Mouse (Mus musculus): Measurements from ENCODE around the gene Armc12. TPM values are rescaled to one million over a fixed set of nuclear protein-coding genes. Genes with fewer than 3 reads are reported as not detected.
A peak's percentile ranks its signal among the peaks of the same experiment; 100 is the strongest.

Armc12 gene
- polyA plus RNA-seq, 1 experiment from 2014 or later, result not detected

- ATAC-seq, result no peak
- Histone ChIP-seq H3K9ac (replicated peaks; ENCODE audit: low read depth, low read length) (no peak overlapping the region), H3K36me3 (ENCODE audit: control insufficient read depth, insufficient read depth) (no peaks in the 10 kb centered on the region), H3K4me3 (replicated peaks; ENCODE audit: low read length) (no peak overlapping the region), H3K27me3 (replicated peaks; ENCODE audit: control insufficient read depth, insufficient read depth, low read length) (peaks cover 3% of the 10 kb centered on the region; the same call in 1 of the 2 replicates), H3K4me1 (replicated peaks; ENCODE audit: control insufficient read depth, insufficient read depth, low read length) (peaks cover 5% of the 10 kb centered on the region; the same call in 1 of the 2 replicates), H3K27ac (ENCODE audit: low read length) (no peak overlapping the region), H3K9me3 (ENCODE audit: control insufficient read depth, low read length) (no peaks in the 10 kb centered on the region), H3K4me2 (ENCODE audit: low read length) (no peak overlapping the region)
- WGBS, result 37% methylated on average over 9 of the region's 9 CpGs
These were observed 18.7 kb upstream of the Armc12 start for GRCm38 (mm10) chr17:28511616-28512541.

GRCm38 (mm10) chr17:28512696-28513095 is 17.9 kb upstream of the Armc12 start:
- 53% methylated on average over 6 of the region's 6 CpGs for WGBS
- H3K4me1 ChIP-seq (replicated peaks; ENCODE audit: control insufficient read depth, insufficient read depth, low read length), result peaks cover 11% of the 10 kb centered on the region
- no peak overlapping the region for H3K9ac ChIP-seq (replicated peaks; ENCODE audit: low read depth, low read length)
- no peaks in the 10 kb centered on the region for H3K36me3 ChIP-seq (ENCODE audit: control insufficient read depth, insufficient read depth)
- ATAC-seq, result no peak
- no peak overlapping the region for H3K4me2 ChIP-seq (ENCODE audit: low read length)
- no peak overlapping the region for H3K4me3 ChIP-seq (replicated peaks; ENCODE audit: low read length)
- no peak overlapping the region for H3K27ac ChIP-seq (ENCODE audit: low read length)
- peaks cover 3% of the 10 kb centered on the region; the same call in 1 of the 2 replicates for H3K27me3 ChIP-seq (replicated peaks; ENCODE audit: control insufficient read depth, insufficient read depth, low read length)
- H3K9me3 ChIP-seq (ENCODE audit: control insufficient read depth, low read length), result no peaks in the 10 kb centered on the region

DNA sequence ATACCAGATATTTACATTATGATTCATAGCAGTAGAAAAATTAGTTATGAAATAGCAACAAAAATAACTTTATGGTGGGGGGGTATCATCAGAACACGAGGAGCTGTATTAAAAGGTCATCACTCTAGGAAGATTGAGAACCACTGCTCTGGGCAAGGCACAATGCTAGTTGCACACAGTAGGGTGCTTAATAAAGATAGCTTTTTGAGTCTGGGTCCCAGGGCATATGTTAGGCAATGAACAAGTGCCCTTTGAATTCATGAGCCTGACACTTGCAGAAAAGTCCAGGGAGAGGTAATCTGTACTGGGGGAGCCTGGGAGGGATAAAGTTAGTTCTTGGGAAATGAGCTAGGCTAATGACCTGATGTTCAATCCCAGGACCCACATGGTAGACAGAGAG is 17.3 kb upstream of the Armc12 start:
- peaks cover 3% of the 10 kb centered on the region; the same call in 1 of the 2 replicates for H3K27me3 ChIP-seq (replicated peaks; ENCODE audit: control insufficient read depth, insufficient read depth, low read length)
- H3K27ac ChIP-seq (ENCODE audit: low read length), result no peak overlapping the region
- H3K36me3 ChIP-seq (ENCODE audit: control insufficient read depth, insufficient read depth), result no peaks in the 10 kb centered on the region
- H3K9ac ChIP-seq (replicated peaks; ENCODE audit: low read depth, low read length), result no peak overlapping the region
- ATAC-seq, result no peak
- H3K9me3 ChIP-seq (ENCODE audit: control insufficient read depth, low read length), result no peaks in the 10 kb centered on the region
- H3K4me3 ChIP-seq (replicated peaks; ENCODE audit: low read length), result no peak overlapping the region
- no peak overlapping the region for H3K4me2 ChIP-seq (ENCODE audit: low read length)
- peaks cover 16% of the 10 kb centered on the region for H3K4me1 ChIP-seq (replicated peaks; ENCODE audit: control insufficient read depth, insufficient read depth, low read length)
- 79% methylated on average over 1 of the region's 1 CpGs for WGBS

- whole genome bisulfite sequencing, result 63% methylated on average over 7 of the region's 7 CpGs
- ATAC-seq, result no peak
These were observed 16.8 kb upstream of the Armc12 start for GRCm38 (mm10) chr17:28513844-28514243.

DNA sequence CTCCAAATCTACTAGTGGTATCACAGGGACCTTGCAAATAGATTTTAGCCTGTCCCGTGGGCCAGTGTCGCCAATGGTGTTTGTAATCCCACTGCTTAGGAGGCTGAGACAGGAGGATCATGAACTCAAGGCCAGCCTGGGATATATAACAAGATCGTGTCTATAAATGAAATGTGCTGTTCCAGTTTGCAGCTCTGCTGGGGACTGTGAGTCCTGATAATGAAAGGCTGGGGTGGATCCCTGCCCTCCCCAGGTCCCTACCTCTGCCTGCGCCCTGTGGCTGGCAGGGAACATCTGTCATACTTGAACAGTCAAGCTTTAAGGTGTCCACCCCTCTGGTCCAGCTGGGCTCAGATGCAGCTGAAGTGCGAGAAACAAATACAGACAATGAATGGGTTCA is 16.1 kb upstream of the Armc12 start:
- no peaks in the 10 kb centered on the region for H3K9me3 ChIP-seq (ENCODE audit: control insufficient read depth, low read length)
- WGBS, result 71% methylated on average over 5 of the region's 5 CpGs
- peaks cover 20% of the 10 kb centered on the region for H3K4me1 ChIP-seq (replicated peaks; ENCODE audit: control insufficient read depth, insufficient read depth, low read length)
- no peaks in the 10 kb centered on the region for H3K36me3 ChIP-seq (ENCODE audit: control insufficient read depth, insufficient read depth)
- no peak for ATAC-seq
- no peak overlapping the region for H3K4me3 ChIP-seq (replicated peaks; ENCODE audit: low read length)
- H3K27me3 ChIP-seq (replicated peaks; ENCODE audit: control insufficient read depth, insufficient read depth, low read length), result peaks cover 3% of the 10 kb centered on the region; the same call in 1 of the 2 replicates
- no peak overlapping the region for H3K9ac ChIP-seq (replicated peaks; ENCODE audit: low read depth, low read length)
- no peak overlapping the region for H3K27ac ChIP-seq (ENCODE audit: low read length)
- no peak overlapping the region for H3K4me2 ChIP-seq (ENCODE audit: low read length)

More at GRCm38 (mm10) chr17:28513844-28514243, 16.8 kb upstream of the Armc12 start:
- Histone ChIP-seq H3K9ac (replicated peaks; ENCODE audit: low read depth, low read length) (no peak overlapping the region), H3K36me3 (ENCODE audit: control insufficient read depth, insufficient read depth) (no peaks in the 10 kb centered on the region), H3K4me1 (replicated peaks; ENCODE audit: control insufficient read depth, insufficient read depth, low read length) (peaks cover 20% of the 10 kb centered on the region), H3K27ac (ENCODE audit: low read length) (no peak overlapping the region), H3K4me3 (replicated peaks; ENCODE audit: low read length) (no peak overlapping the region), H3K27me3 (replicated peaks; ENCODE audit: control insufficient read depth, insufficient read depth, low read length) (peaks cover 3% of the 10 kb centered on the region; the same call in 1 of the 2 replicates), H3K9me3 (ENCODE audit: control insufficient read depth, low read length) (no peaks in the 10 kb centered on the region), H3K4me2 (ENCODE audit: low read length) (no peak overlapping the region)

GRCm38 (mm10) chr17:28515431-28516341 is 14.9 kb upstream of the Armc12 start:
- Histone ChIP-seq H3K27ac (ENCODE audit: low read length) (no peak overlapping the region), H3K9ac (replicated peaks; ENCODE audit: low read depth, low read length) (no peak overlapping the region), H3K27me3 (replicated peaks; ENCODE audit: control insufficient read depth, insufficient read depth, low read length) (peaks cover 3% of the 10 kb centered on the region; the same call in 1 of the 2 replicates), H3K9me3 (ENCODE audit: control insufficient read depth, low read length) (no peaks in the 10 kb centered on the region), H3K4me2 (ENCODE audit: low read length) (no peak overlapping the region), H3K4me1 (replicated peaks; ENCODE audit: control insufficient read depth, insufficient read depth, low read length) (peaks cover 20% of the 10 kb centered on the region), H3K36me3 (ENCODE audit: control insufficient read depth, insufficient read depth) (no peaks in the 10 kb centered on the region), H3K4me3 (replicated peaks; ENCODE audit: low read length) (no peak overlapping the region)
- 72% methylated on average over 10 of the region's 10 CpGs for WGBS
- no peak for ATAC-seq

DNA sequence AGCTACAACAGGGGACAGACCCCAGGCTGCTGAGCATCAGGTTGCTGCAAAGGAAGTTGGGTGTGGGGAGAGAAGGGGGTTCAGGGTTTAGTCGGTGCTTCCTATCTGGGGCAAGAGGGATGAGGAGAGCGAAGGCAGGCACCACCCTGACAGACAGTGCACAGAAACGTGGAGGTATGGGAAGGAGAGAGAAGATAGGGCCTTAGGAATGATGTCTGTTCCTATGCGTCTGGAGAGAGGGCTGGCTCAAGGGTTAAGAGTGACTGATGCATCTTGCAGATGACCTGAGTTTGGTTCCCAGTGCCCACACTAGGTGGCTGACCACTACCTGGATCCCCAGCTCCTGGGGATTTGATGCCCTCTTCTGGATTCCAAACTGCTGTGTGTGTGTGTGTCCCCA is 13.7 kb upstream of the Armc12 start:
- no peak for ATAC-seq
- no peak overlapping the region for H3K27ac ChIP-seq (ENCODE audit: low read length)
- 76% methylated on average over 4 of the region's 4 CpGs for WGBS
- H3K9me3 ChIP-seq (ENCODE audit: control insufficient read depth, low read length), result no peaks in the 10 kb centered on the region
- H3K9ac ChIP-seq (replicated peaks; ENCODE audit: low read depth, low read length), result no peak overlapping the region
- H3K4me2 ChIP-seq (ENCODE audit: low read length), result no peak overlapping the region
- H3K36me3 ChIP-seq (ENCODE audit: control insufficient read depth, insufficient read depth), result no peaks in the 10 kb centered on the region
- H3K27me3 ChIP-seq (replicated peaks; ENCODE audit: control insufficient read depth, insufficient read depth, low read length), result no peaks in the 10 kb centered on the region; the same call in 1 of the 2 replicates
- peaks cover 17% of the 10 kb centered on the region for H3K4me1 ChIP-seq (replicated peaks; ENCODE audit: control insufficient read depth, insufficient read depth, low read length)
- H3K4me3 ChIP-seq (replicated peaks; ENCODE audit: low read length), result no peak overlapping the region

DNA sequence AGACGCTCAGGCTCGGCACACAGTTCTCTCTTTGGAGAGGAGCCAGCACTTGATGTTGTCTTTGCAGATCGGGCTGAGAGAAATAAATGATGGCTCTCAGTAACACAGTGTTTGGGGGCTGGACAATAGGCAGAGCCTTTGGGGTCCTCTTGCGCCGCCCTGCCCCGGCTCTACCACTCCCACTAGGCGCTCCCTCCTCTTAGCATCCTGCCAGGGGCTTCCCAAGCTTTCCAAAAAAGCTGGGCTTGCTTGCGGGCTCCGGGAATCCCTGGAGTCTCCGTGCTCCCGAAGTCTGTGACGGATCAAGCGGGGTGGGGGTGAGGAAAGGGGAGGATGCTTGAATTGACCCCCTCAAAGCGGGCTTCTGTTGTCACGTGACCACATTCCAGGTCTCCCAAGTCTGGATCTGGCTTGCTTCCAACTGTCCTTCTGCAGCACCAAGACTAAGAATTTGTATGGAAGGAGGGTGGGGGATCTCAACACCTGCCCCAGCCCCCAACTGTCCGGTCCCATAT is 13.1 kb upstream of the Armc12 start, which contains the start of gene Fkbp5:
TSS of gene Fkbp5 (minus strand) at position 87 of the 515 bp plus-strand sequence.
- no peaks in the 10 kb centered on the region for H3K9me3 ChIP-seq (ENCODE audit: control insufficient read depth, low read length)
- peak within 1 kb of the TSS; percentile 69 for H3K27ac ChIP-seq (ENCODE audit: low read length)
- peak within 1 kb of the TSS; percentile 77 for H3K9ac ChIP-seq (replicated peaks; ENCODE audit: low read depth, low read length)
- H3K4me1 ChIP-seq (replicated peaks; ENCODE audit: control insufficient read depth, insufficient read depth, low read length), result peaks cover 22% of the 10 kb centered on the region
- peak within 1 kb of the TSS; percentile 59 for H3K4me3 ChIP-seq (replicated peaks; ENCODE audit: low read length)
- H3K4me2 ChIP-seq (ENCODE audit: low read length), result peak within 1 kb of the TSS; percentile 94
- H3K36me3 ChIP-seq (ENCODE audit: control insufficient read depth, insufficient read depth), result no peaks in the 10 kb centered on the region
- ATAC-seq, result peak; percentile 16
- WGBS, result 0% methylated on average over 16 of the region's 16 CpGs
- H3K27me3 ChIP-seq (replicated peaks; ENCODE audit: control insufficient read depth, insufficient read depth, low read length), result no peaks in the 10 kb centered on the region; the same call in 1 of the 2 replicates

Data from forebrain, embryonic 16.5 days (tissue).